Mouse (Mus musculus) heart, embryonic 16.5 days (tissue): ENCODE measurements at regions not wholly inside any gene's neighbourhood (a gene's known extent, or its start where the extent isn't known, plus 50 kb on each side); places are given as distances from the start of the nearest gene placed in this dataset.

Experiments used
- ATAC-seq: fragments of 200-750 bp; cut with Nextera tagmentation; replicated peaks from 2 replicates; pipeline ENCODE4 v1.8.0; 2017; ENCODE audit warnings: moderate number of reproducible peaks; ENCODE audit not compliant: insufficient read depth, low FRiP score; ENCODE audit errors: extremely low read depth
- H3K27ac ChIP-seq: fragments of 300-500 bp; sonication (generic); 2 replicates; pipeline ENCODE4 v1.5.1; 2014; ENCODE audit warnings: mild to moderate bottlenecking, low read length, control low read depth, moderate library complexity
- H3K27me3 ChIP-seq: fragments of 300-500 bp; sonication (generic); 2 replicates; pipeline ENCODE4 v1.6.1; 2014; ENCODE audit warnings: low read length, mixed read lengths; ENCODE audit not compliant: control insufficient read depth, insufficient read depth
- H3K36me3 ChIP-seq: fragments of 300-500 bp; sonication (generic); 2 replicates; pipeline ENCODE4 v1.6.1; 2014; ENCODE audit not compliant: control insufficient read depth, insufficient read depth
- H3K4me1 ChIP-seq: fragments of 300-500 bp; sonication (generic); 2 replicates; pipeline ENCODE4 v1.6.1; 2014; ENCODE audit warnings: low read length, mixed read lengths; ENCODE audit not compliant: control insufficient read depth, insufficient read depth
- H3K4me2 ChIP-seq: fragments of 300-500 bp; sonication (generic); 2 replicates; pipeline ENCODE4 v1.6.1; 2014; ENCODE audit warnings: low read depth, mild to moderate bottlenecking, control low read depth, low read length
- H3K4me3 ChIP-seq: fragments of 300-500 bp; sonication (generic); 2 replicates; pipeline ENCODE4 v1.5.1; 2014; ENCODE audit warnings: mild to moderate bottlenecking, control low read depth, low read length
- H3K9ac ChIP-seq: fragments of 300-500 bp; sonication (generic); 2 replicates; pipeline ENCODE4 v1.6.1; 2014; ENCODE audit warnings: low read length, control low read depth
- H3K9me3 ChIP-seq: fragments of 300-500 bp; sonication (generic); replicated peaks from 2 replicates; pipeline ENCODE4 v1.6.1; 2016; ENCODE audit warnings: low read length; ENCODE audit not compliant: control insufficient read depth
- WGBS: fragments of 180-500 bp; shearing (Covaris S2); extraction: QIAGEN DNeasy Blood & Tissue Kit; methylation state at CpG from one replicate; pipeline ENCODE4 v1.1.7; 2014; 5-methylcytosine and 5-hydroxymethylcytosine counted together

- whole genome bisulfite sequencing: 82% methylated on average over 2 of the region's 2 CpGs
- H3K36me3 ChIP-seq: no peaks in the 10 kb centered on the region
These were observed 54.9 kb upstream of the Basp1 start for GRCm38 (mm10) chr15:25468478-25468877.

GRCm38 (mm10) chr15:25469185-25469845 is 55.8 kb upstream of the Basp1 start:
- Histone ChIP-seq H3K27ac (peak overlapping the region; percentile 33; the same call in 1 of the 2 replicates), H3K4me3 (no peak overlapping the region), H3K36me3 (no peaks in the 10 kb centered on the region), H3K9ac (no peak overlapping the region), H3K4me1 (no peaks in the 10 kb centered on the region), H3K9me3 (no peaks in the 10 kb centered on the region), H3K27me3 (no peaks in the 10 kb centered on the region), H3K4me2 (peak overlapping the region; percentile 36; the same call in 1 of the 2 replicates)
- WGBS: 41% methylated on average over 16 of the region's 16 CpGs
- no peak; the same call in 1 of the 2 replicates for ATAC-seq

More at GRCm38 (mm10) chr15:25468478-25468877, 54.9 kb upstream of the Basp1 start:
- H3K9me3 ChIP-seq: no peaks in the 10 kb centered on the region
- no peaks in the 10 kb centered on the region for H3K27me3 ChIP-seq
- H3K9ac ChIP-seq: no peak overlapping the region
- H3K4me1 ChIP-seq: no peaks in the 10 kb centered on the region
- no peak overlapping the region for H3K4me3 ChIP-seq
- H3K27ac ChIP-seq: no peak overlapping the region
- ATAC-seq: no peak
- H3K4me2 ChIP-seq: no peak overlapping the region

DNA sequence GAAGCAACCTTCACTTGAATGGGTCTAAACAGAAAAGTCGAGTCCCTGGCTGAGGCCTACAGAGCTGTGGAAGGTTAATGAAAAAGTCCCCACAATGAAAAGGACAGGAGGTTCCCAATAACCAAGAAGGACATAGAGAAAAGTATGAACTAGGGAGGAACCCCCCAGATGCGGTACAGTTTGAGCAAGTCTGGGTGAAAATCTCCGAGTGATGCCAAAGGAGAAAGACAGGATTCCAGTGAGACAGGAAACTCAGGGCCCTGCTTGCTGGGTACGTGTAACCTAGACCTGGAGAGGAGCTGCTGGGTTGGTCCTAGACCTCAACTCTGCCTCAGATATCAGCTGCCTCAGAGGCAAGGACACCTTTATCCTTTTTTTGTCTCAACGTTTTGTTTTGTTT is 57.8 kb upstream of the Basp1 start:
- H3K36me3 ChIP-seq: no peaks in the 10 kb centered on the region
- H3K9me3 ChIP-seq: no peaks in the 10 kb centered on the region
- H3K4me1 ChIP-seq: no peaks in the 10 kb centered on the region
- no peaks in the 10 kb centered on the region for H3K27me3 ChIP-seq
- H3K4me3 ChIP-seq: no peak overlapping the region
- no peak overlapping the region for H3K27ac ChIP-seq
- H3K9ac ChIP-seq: no peak overlapping the region
- no peak overlapping the region for H3K4me2 ChIP-seq
- 77% methylated on average over 5 of the region's 5 CpGs for WGBS
- no peak for ATAC-seq

GRCm38 (mm10) chr15:25473201-25473710 is 59.7 kb upstream of the Basp1 start:
- H3K9me3 ChIP-seq: no peaks in the 10 kb centered on the region
- no peak for ATAC-seq

DNA sequence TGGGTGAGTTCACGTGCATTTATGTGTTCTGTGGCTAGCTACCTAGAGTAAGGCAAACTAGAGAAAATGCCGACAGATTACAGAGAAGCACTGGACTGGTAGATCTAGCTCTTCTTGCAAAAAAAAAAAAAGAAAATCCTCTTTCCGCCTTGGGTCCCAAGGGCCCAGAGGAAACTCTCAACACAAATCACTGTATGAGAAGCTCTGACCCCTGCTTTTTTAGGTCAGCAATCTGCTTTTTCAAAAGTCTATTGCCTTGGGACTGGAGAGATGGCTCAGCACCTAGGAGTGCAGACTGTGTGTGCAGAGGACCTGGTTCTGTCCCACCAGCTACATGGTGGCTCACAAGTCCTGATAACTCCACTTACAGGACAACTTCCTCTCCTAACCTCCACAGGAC is 60.5 kb upstream of the Basp1 start:
- no peak for ATAC-seq

More at GRCm38 (mm10) chr15:25473201-25473710, 59.7 kb upstream of the Basp1 start:
- no peaks in the 10 kb centered on the region for H3K4me1 ChIP-seq
- H3K27ac ChIP-seq: no peak overlapping the region
- H3K4me2 ChIP-seq: no peak overlapping the region
- no peak overlapping the region for H3K4me3 ChIP-seq
- 88% methylated on average over 3 of the region's 3 CpGs for WGBS
- no peaks in the 10 kb centered on the region for H3K27me3 ChIP-seq
- H3K9ac ChIP-seq: no peak overlapping the region
- H3K36me3 ChIP-seq: no peaks in the 10 kb centered on the region

DNA sequence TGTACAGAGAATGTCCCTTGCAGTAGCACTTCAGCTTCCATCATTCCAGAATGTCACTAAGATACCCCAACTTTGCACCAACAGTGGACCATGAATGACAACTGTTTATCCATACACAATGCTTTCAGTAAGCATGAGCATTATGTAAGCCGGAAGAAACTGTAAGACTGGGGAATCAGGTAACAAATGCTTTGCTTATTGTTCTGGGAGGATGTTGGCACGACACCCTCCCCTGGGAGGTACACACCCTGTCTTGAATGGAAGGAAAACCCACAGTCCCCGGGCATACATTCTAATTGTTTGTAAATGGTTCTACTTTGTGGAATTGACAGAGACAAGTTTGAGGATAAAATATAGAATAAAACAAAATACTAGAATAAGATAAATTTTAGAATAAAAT is 69.0 kb upstream of the Basp1 start:
- Histone ChIP-seq H3K27ac (no peak overlapping the region), H3K36me3 (no peaks in the 10 kb centered on the region), H3K4me2 (no peak overlapping the region), H3K4me3 (no peak overlapping the region), H3K9me3 (no peaks in the 10 kb centered on the region), H3K4me1 (no peaks in the 10 kb centered on the region), H3K9ac (no peak overlapping the region), H3K27me3 (no peaks in the 10 kb centered on the region)
- ATAC-seq: no peak
- WGBS: 56% methylated on average over 3 of the region's 3 CpGs

More for the DNA sequence above, 60.5 kb upstream of the Basp1 start:
- Histone ChIP-seq H3K4me2 (no peak overlapping the region), H3K4me3 (no peak overlapping the region), H3K36me3 (no peaks in the 10 kb centered on the region), H3K27ac (no peak overlapping the region), H3K27me3 (no peaks in the 10 kb centered on the region), H3K9ac (no peak overlapping the region), H3K9me3 (no peaks in the 10 kb centered on the region), H3K4me1 (no peaks in the 10 kb centered on the region)
- 73% methylated on average over 3 of the region's 3 CpGs for whole genome bisulfite sequencing

- Histone ChIP-seq H3K9ac (no peak overlapping the region), H3K9me3 (no peaks in the 10 kb centered on the region), H3K36me3 (no peaks in the 10 kb centered on the region), H3K4me3 (no peak overlapping the region), H3K27ac (no peak overlapping the region), H3K27me3 (no peaks in the 10 kb centered on the region), H3K4me1 (no peaks in the 10 kb centered on the region), H3K4me2 (no peak overlapping the region)
- ATAC-seq: no peak
- WGBS: 70% methylated on average over 9 of the region's 9 CpGs
These were observed 71.8 kb upstream of the Basp1 start for GRCm38 (mm10) chr15:25485372-25485771.

DNA sequence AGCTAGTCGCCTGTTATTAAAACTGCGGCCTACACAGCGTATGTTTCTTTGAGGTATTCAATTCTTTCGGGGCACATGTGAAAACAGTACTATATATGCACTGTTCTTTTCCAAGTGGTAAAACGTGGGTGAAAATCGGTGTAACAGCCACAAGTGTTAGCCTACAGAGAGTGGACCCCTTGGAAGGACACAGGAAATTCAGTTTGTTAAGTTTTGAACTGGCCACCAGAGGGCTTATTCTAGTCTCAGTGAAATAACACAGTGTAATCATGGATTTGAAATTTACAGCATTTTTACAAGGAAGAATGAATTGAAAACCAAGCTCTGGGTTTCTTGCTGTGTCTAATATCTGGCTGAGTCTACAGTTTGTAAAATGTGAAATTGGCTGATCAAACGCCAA is 72.6 kb upstream of the Basp1 start:
- no peak overlapping the region for H3K4me2 ChIP-seq
- ATAC-seq: no peak
- no peak overlapping the region for H3K9ac ChIP-seq
- H3K27me3 ChIP-seq: no peaks in the 10 kb centered on the region
- no peaks in the 10 kb centered on the region for H3K9me3 ChIP-seq
- no peak overlapping the region for H3K4me3 ChIP-seq
- H3K27ac ChIP-seq: no peak overlapping the region
- 75% methylated on average over 7 of the region's 7 CpGs for WGBS
- no peaks in the 10 kb centered on the region for H3K4me1 ChIP-seq
- no peaks in the 10 kb centered on the region for H3K36me3 ChIP-seq

- no peaks in the 10 kb centered on the region for H3K4me1 ChIP-seq
- no peaks in the 10 kb centered on the region for H3K27me3 ChIP-seq
- H3K27ac ChIP-seq: no peak overlapping the region
- no peak overlapping the region for H3K9ac ChIP-seq
- WGBS: 67% methylated on average over 6 of the region's 6 CpGs
- no peaks in the 10 kb centered on the region for H3K9me3 ChIP-seq
- H3K36me3 ChIP-seq: no peaks in the 10 kb centered on the region
- no peak overlapping the region for H3K4me2 ChIP-seq
- no peak overlapping the region for H3K4me3 ChIP-seq
- ATAC-seq: no peak
These were observed 76.2 kb upstream of the Basp1 start for GRCm38 (mm10) chr15:25489804-25490203.
